Mouse (Mus musculus) heart, embryonic 13.5 days (tissue): ENCODE results near the gene Spp1. TPM values are rescaled to one million over a fixed set of nuclear protein-coding genes. Genes with fewer than 3 reads are reported as not detected.

ENCODE experiments used
- ATAC-seq: fragments of 200-750 bp; cut with Nextera tagmentation; 2 replicates; pipeline ENCODE4 v1.8.0; 2017; ENCODE audit warnings: moderate TSS enrichment; ENCODE audit not compliant: insufficient number of reproducible peaks, low FRiP score, low TSS enrichment; ENCODE audit errors: extremely low read depth
- H3K27ac ChIP-seq: fragments of 300-500 bp; sonication (generic); replicated peaks from 2 replicates; pipeline ENCODE4 v1.5.1; 2015; ENCODE audit warnings: moderate library complexity, mild to moderate bottlenecking, inconsistent platforms
- H3K27me3 ChIP-seq: fragments of 300-500 bp; sonication (generic); replicated peaks from 2 replicates; pipeline ENCODE4 v1.6.1; 2015; ENCODE audit warnings: mild to moderate bottlenecking, inconsistent platforms
- H3K36me3 ChIP-seq: fragments of 300-500 bp; sonication (generic); 2 replicates; pipeline ENCODE4 v1.6.1; 2015; ENCODE audit warnings: mild to moderate bottlenecking, inconsistent platforms
- H3K4me1 ChIP-seq: fragments of 300-500 bp; sonication (generic); 2 replicates; pipeline ENCODE4 v1.6.1; 2015; ENCODE audit warnings: inconsistent platforms
- H3K4me2 ChIP-seq: fragments of 300-500 bp; sonication (generic); 2 replicates; pipeline ENCODE4 v1.6.1; 2015; ENCODE audit warnings: inconsistent platforms, mild to moderate bottlenecking, moderate library complexity
- H3K4me3 ChIP-seq: fragments of 300-500 bp; sonication (generic); 2 replicates; pipeline ENCODE4 v1.5.1; 2015; ENCODE audit warnings: moderate library complexity, mild to moderate bottlenecking, inconsistent platforms
- H3K9ac ChIP-seq: fragments of 300-500 bp; sonication (generic); 2 replicates; pipeline ENCODE4 v1.6.1; 2015; ENCODE audit warnings: inconsistent platforms, mild to moderate bottlenecking, moderate library complexity
- H3K9me3 ChIP-seq: fragments of 300-500 bp; sonication (generic); 2 replicates; pipeline ENCODE4 v1.6.1; 2016; ENCODE audit warnings: inconsistent platforms
- WGBS: fragments of 180-500 bp; shearing (Covaris S2); methylation state at CpG from one replicate; pipeline ENCODE4 v1.1.7; 2015; ENCODE audit warnings: mixed read lengths; 5-methylcytosine and 5-hydroxymethylcytosine counted together
- polyA plus RNA-seq: library from polyadenylated mRNA; unstranded; fragments of >200 nt; fragmentation: Nextera tagmentation; extraction: Ambion mirVana; gene quantifications from 2 replicates; pipeline ENCODE4 v1.2.1, GENCODE M21; 2015

Spp1 gene
- polyA plus RNA-seq, 1 experiment from 2014 or later, result 6.0 TPM

- Histone ChIP-seq H3K36me3 (no peaks in the 10 kb centered on the region), H3K9ac (no peak overlapping the region), H3K4me2 (no peak overlapping the region), H3K27ac (no peak overlapping the region), H3K4me1 (no peaks in the 10 kb centered on the region), H3K27me3 (no peaks in the 10 kb centered on the region), H3K4me3 (no peak overlapping the region), H3K9me3 (no peaks in the 10 kb centered on the region)
- ATAC-seq, result no peak
- WGBS, result 65% methylated on average over 3 of the region's 3 CpGs
Observed at GRCm38 (mm10) chr5:104405051-104405450, 29.9 kb upstream of the Spp1 start.

DNA sequence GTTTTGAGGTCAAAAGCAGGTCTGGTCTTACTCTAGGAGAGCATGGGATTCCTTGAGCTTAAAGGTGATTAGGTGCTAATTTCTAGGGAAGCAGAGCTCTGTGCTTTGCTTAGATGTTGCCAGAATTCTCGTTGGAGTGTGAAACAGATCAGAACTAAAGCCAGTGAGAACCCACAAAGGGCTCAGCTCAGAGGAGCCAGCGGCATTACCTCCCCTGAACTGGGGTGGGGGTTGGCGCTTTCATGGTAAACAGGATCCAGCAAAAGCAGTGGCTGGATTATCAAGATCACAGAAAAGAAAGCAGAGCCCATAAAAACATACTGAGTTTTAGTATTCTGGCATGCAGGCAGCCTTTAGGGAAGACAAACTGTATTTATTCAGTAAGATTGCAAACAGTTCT is 28.2 kb upstream of the Spp1 start:
- no peaks in the 10 kb centered on the region for H3K36me3 ChIP-seq
- H3K9ac ChIP-seq, result no peak overlapping the region
- no peaks in the 10 kb centered on the region for H3K4me1 ChIP-seq
- H3K4me2 ChIP-seq, result no peak overlapping the region
- no peaks in the 10 kb centered on the region for H3K9me3 ChIP-seq
- ATAC-seq, result no peak
- no peak overlapping the region for H3K4me3 ChIP-seq
- no peak overlapping the region for H3K27ac ChIP-seq
- 22% methylated on average over 3 of the region's 3 CpGs for WGBS
- no peaks in the 10 kb centered on the region for H3K27me3 ChIP-seq

GRCm38 (mm10) chr5:104407541-104408231 is 27.2 kb upstream of the Spp1 start:
- Histone ChIP-seq H3K4me3 (no peak overlapping the region), H3K4me2 (no peak overlapping the region), H3K27ac (no peak overlapping the region), H3K27me3 (no peaks in the 10 kb centered on the region), H3K36me3 (no peaks in the 10 kb centered on the region), H3K4me1 (no peaks in the 10 kb centered on the region), H3K9ac (no peak overlapping the region), H3K9me3 (no peaks in the 10 kb centered on the region)
- 65% methylated on average over 2 of the region's 2 CpGs for WGBS
- ATAC-seq, result no peak

GRCm38 (mm10) chr5:104408549-104408948 is 26.4 kb upstream of the Spp1 start:
- Histone ChIP-seq H3K4me1 (no peaks in the 10 kb centered on the region), H3K27ac (no peak overlapping the region), H3K9ac (no peak overlapping the region), H3K36me3 (no peaks in the 10 kb centered on the region), H3K4me3 (no peak overlapping the region), H3K9me3 (no peaks in the 10 kb centered on the region), H3K4me2 (no peak overlapping the region), H3K27me3 (no peaks in the 10 kb centered on the region)
- 85% methylated on average over 7 of the region's 7 CpGs for WGBS
- no peak for ATAC-seq

GRCm38 (mm10) chr5:104415999-104416398 is 18.9 kb upstream of the Spp1 start:
- no peaks in the 10 kb centered on the region for H3K27me3 ChIP-seq
- H3K36me3 ChIP-seq, result no peaks in the 10 kb centered on the region
- no peak overlapping the region for H3K4me2 ChIP-seq
- no peak overlapping the region for H3K4me3 ChIP-seq
- no peak overlapping the region for H3K9ac ChIP-seq
- no peaks in the 10 kb centered on the region for H3K9me3 ChIP-seq
- no peak overlapping the region for H3K27ac ChIP-seq
- no peak for ATAC-seq
- H3K4me1 ChIP-seq, result no peaks in the 10 kb centered on the region
- 71% methylated on average over 2 of the region's 2 CpGs for WGBS

- Histone ChIP-seq H3K9me3 (no peaks in the 10 kb centered on the region), H3K9ac (no peak overlapping the region), H3K27me3 (no peaks in the 10 kb centered on the region), H3K4me2 (no peak overlapping the region), H3K27ac (no peak overlapping the region), H3K4me1 (no peaks in the 10 kb centered on the region), H3K36me3 (no peaks in the 10 kb centered on the region), H3K4me3 (no peak overlapping the region)
- ATAC-seq, result no peak
- WGBS, result 75% methylated on average over 3 of the region's 3 CpGs
Observed at GRCm38 (mm10) chr5:104417028-104417427, 17.9 kb upstream of the Spp1 start.

DNA sequence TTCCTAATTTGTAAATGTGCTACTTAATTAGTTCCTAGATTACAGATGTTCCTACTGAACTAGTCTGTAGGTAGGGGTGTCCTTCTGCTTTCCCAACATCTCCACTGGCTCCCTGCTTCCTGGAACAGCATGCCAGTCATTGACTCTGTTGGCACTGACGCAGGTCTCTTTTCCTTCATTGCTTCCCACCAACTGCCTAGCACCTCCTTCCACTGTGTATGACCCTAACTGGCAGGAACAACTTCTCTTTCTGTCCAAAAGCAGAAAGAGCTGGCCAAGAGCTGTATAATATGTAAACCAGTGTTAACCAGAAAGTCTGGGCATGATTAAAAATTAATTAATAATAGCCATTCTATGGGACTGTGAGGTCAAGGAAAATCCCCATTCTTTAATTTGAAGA is 17.2 kb upstream of the Spp1 start:
- Histone ChIP-seq H3K4me2 (no peak overlapping the region), H3K4me3 (no peak overlapping the region), H3K27me3 (no peaks in the 10 kb centered on the region), H3K4me1 (no peaks in the 10 kb centered on the region), H3K9ac (no peak overlapping the region), H3K9me3 (no peaks in the 10 kb centered on the region), H3K27ac (no peak overlapping the region), H3K36me3 (no peaks in the 10 kb centered on the region)
- ATAC-seq, result no peak
- WGBS, result 78% methylated on average over 1 of the region's 1 CpGs

GRCm38 (mm10) chr5:104422039-104422438 is 12.9 kb upstream of the Spp1 start:
- Histone ChIP-seq H3K27me3 (no peaks in the 10 kb centered on the region), H3K36me3 (no peaks in the 10 kb centered on the region), H3K4me1 (0 out of 2 replicates have a peak, but pooled peaks cover 3% of the 10 kb centered on the region), H3K9me3 (no peaks in the 10 kb centered on the region), H3K4me2 (no peak overlapping the region), H3K9ac (no peak overlapping the region), H3K4me3 (no peak overlapping the region), H3K27ac (no peak overlapping the region)
- 55% methylated on average over 2 of the region's 2 CpGs for WGBS
- no peak for ATAC-seq

- Histone ChIP-seq H3K4me2 (no peak overlapping the region), H3K4me1 (0 out of 2 replicates have a peak, but pooled peaks cover 3% of the 10 kb centered on the region), H3K9me3 (no peaks in the 10 kb centered on the region), H3K4me3 (no peak overlapping the region), H3K9ac (no peak overlapping the region), H3K27me3 (no peaks in the 10 kb centered on the region), H3K36me3 (no peaks in the 10 kb centered on the region), H3K27ac (no peak overlapping the region)
- 86% methylated on average over 3 of the region's 3 CpGs for WGBS
- no peak for ATAC-seq
Observed at GRCm38 (mm10) chr5:104423861-104424260, 11.1 kb upstream of the Spp1 start.

GRCm38 (mm10) chr5:104425949-104426348 is 9.0 kb upstream of the Spp1 start:
- H3K4me1 ChIP-seq, result 0 out of 2 replicates have a peak, but pooled peaks cover 3% of the 10 kb centered on the region
- H3K4me3 ChIP-seq, result no peak overlapping the region
- WGBS, result 56% methylated on average over 8 of the region's 8 CpGs

GRCm38 (mm10) chr5:104432886-104433285 is 2.0 kb upstream of the Spp1 start:
- H3K4me1 ChIP-seq, result peaks cover 18% of the 10 kb centered on the region
- no peaks in the 10 kb centered on the region for H3K27me3 ChIP-seq
- H3K4me2 ChIP-seq, result peak overlapping the region; percentile 57
- H3K4me3 ChIP-seq, result no peak overlapping the region
- ATAC-seq, result no peak
- no peaks in the 10 kb centered on the region for H3K36me3 ChIP-seq
- 30% methylated on average over 12 of the region's 12 CpGs for WGBS
- H3K9ac ChIP-seq, result peak overlapping the region; percentile 56; the same call in 1 of the 2 replicates
- H3K9me3 ChIP-seq, result no peaks in the 10 kb centered on the region
- no peak overlapping the region for H3K27ac ChIP-seq

More at GRCm38 (mm10) chr5:104425949-104426348, 9.0 kb upstream of the Spp1 start:
- Histone ChIP-seq H3K27ac (no peak overlapping the region), H3K9ac (no peak overlapping the region), H3K9me3 (no peaks in the 10 kb centered on the region), H3K36me3 (no peaks in the 10 kb centered on the region), H3K27me3 (no peaks in the 10 kb centered on the region), H3K4me2 (no peak overlapping the region)
- no peak for ATAC-seq

DNA sequence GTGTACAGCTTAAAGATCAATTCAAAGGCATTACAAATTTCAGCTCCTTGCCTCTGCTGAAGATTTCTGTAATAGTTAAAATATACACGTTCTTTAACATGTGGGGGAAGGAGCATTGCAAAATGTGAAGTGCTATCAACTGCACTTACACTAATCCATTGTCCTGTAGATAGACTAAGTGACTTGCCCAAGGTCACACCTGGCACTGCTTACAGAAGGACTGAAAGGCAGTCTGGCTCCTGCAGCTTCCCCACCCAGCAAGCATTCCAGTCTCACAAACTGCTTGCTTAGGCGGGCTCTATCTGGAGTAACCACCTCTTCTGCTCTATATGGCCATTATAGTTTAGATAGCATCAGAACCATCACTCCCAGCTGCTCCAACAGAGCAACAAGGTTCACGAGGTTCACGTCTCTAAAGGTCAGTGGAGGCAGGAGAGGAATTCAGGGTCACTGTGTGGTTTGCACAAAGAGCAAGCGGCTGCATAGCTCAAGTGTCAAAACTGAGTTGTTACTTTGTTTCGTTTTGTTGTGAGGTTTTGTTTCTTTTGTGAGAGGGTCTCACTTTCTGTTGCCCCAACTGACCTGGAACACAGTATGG is 851 bp upstream of the Spp1 start:
- 36% methylated on average over 6 of the region's 6 CpGs for WGBS
- peaks cover 18% of the 10 kb centered on the region for H3K4me1 ChIP-seq
- no peak for ATAC-seq
- no peak overlapping the region for H3K4me3 ChIP-seq
- H3K27ac ChIP-seq, result no peak overlapping the region
- no peaks in the 10 kb centered on the region for H3K9me3 ChIP-seq
- no peaks in the 10 kb centered on the region for H3K27me3 ChIP-seq
- H3K9ac ChIP-seq, result no peak overlapping the region
- H3K4me2 ChIP-seq, result no peak overlapping the region
- no peaks in the 10 kb centered on the region for H3K36me3 ChIP-seq
